Mouse (Mus musculus): ENCODE results near the gene Hnf4a.

- TF ChIP-seq CTCF (conservative IDR thresholded peaks at IDR 0.05; ENCODE audit: low read length) = no peak
- no peak for TF ChIP-seq NANOG (IDR thresholded peaks at IDR 0.05; ENCODE audit: borderline replicate concordance, low read length)
Measured at GRCm38 (mm10) chr2:163468866-163469265, 37.7 kb upstream of the Hnf4a start.
